Mouse (Mus musculus) bone marrow, adult 2 months (tissue): ENCODE results near the gene 4921511C20Rik. TPM values are rescaled to one million over a fixed set of nuclear protein-coding genes. Genes with fewer than 3 reads are reported as not detected.

Source experiments
- H3K27ac ChIP-seq: fragments of 200-500 bp; 2 replicates; pipeline ENCODE4 v1.5.1; 2012; ENCODE audit warnings: low read depth, mild to moderate bottlenecking, control low read depth, inconsistent platforms, low read length; ENCODE audit not compliant: control insufficient read depth, poor library complexity, insufficient read depth
- H3K4me1 ChIP-seq: fragments of 200-500 bp; 2 replicates; pipeline ENCODE4 v1.6.1; 2011; ENCODE audit warnings: low read length; ENCODE audit not compliant: control insufficient read depth, insufficient read depth
- H3K4me3 ChIP-seq: fragments of 200-500 bp; replicated peaks from 2 replicates; pipeline ENCODE3; 2011; ENCODE audit warnings: mild to moderate bottlenecking, low read depth, low read length, control low read depth; ENCODE audit not compliant: control insufficient read depth
- CTCF ChIP-seq: fragments of 200-500 bp; IDR thresholded peaks from 2 replicates; pipeline ENCODE4 v1.5.1; 2011; ENCODE audit warnings: low read length, control low read depth; ENCODE audit not compliant: control insufficient read depth, insufficient read depth
- POLR2A ChIP-seq: fragments of 200-500 bp; IDR thresholded peaks from 2 replicates; pipeline ENCODE4 v1.6.1; 2011; ENCODE audit warnings: low read depth, mild to moderate bottlenecking, control low read depth, low read length, borderline replicate concordance; ENCODE audit not compliant: control insufficient read depth
- WGBS: fragments of 180-500 bp; shearing (Covaris S2); methylation state at CpG from one replicate; pipeline ENCODE4 v1.1.7; 2018; 5-methylcytosine and 5-hydroxymethylcytosine counted together
- polyA plus RNA-seq: library from polyadenylated mRNA; stranded (reverse); fragments of >200 nt; gene quantifications from 2 replicates; pipeline ENCODE4 v1.2.4, GENCODE M21; 2011; ENCODE audit warnings: low replicate concordance; ENCODE audit not compliant: missing spikeins, insufficient read depth, insufficient read length

Gene 4921511C20Rik
- not detected in 2 replicates for polyA plus RNA-seq

- Histone ChIP-seq H3K4me3 (no peak within 1 kb of the TSS), H3K4me1 (no peaks in the 10 kb centered on the region), H3K27ac (no peak within 1 kb of the TSS)
- WGBS: 72% methylated on average over 2 of the region's 2 CpGs
- no peak for TF ChIP-seq CTCF
- no peak for TF ChIP-seq POLR2A
These were observed at the start of gene 4921511C20Rik for GRCm38 (mm10) chrX:127393993-127394392. Gene 4921511C20Rik (plus strand): TSS chrX:127394293.
